Mouse (Mus musculus): ENCODE results near the gene Zfp791.

DNA sequence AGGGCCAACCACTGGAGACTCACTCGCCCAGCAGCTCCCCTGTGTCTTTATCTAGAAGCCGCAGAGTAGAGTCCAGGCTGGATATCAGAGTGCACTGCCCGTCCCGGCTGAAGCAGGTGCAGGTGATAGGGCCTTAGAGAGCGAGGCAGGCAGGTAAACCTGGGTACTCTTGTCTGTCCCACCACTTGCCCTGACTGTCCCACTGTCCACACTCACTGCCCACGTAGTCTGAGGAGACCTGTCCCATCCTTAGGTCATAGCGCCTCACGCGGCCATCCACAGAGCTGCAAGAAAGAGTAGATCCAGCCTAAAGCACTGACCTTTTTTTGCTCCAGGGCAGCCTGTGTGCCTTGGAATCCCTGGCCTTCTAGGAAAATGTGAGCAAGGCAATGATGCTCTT lies 46.9 kb downstream of the Zfp791 start:
- no peak for TF ChIP-seq CTCF (IDR thresholded peaks at IDR 0.05; ENCODE audit: low read depth, low read length)
- TF ChIP-seq POLR2A (IDR thresholded peaks at IDR 0.05; ENCODE audit: borderline replicate concordance, low read depth, low read length), result no peak
